Mouse (Mus musculus) right cerebral cortex, postnatal 14 days (tissue): ENCODE results near the gene Pdgfa.

Experiments
- DNase-seq: peaks from one replicate; pipeline ENCODE4 v3.0.0; 2022

The Pdgfa gene

DNA sequence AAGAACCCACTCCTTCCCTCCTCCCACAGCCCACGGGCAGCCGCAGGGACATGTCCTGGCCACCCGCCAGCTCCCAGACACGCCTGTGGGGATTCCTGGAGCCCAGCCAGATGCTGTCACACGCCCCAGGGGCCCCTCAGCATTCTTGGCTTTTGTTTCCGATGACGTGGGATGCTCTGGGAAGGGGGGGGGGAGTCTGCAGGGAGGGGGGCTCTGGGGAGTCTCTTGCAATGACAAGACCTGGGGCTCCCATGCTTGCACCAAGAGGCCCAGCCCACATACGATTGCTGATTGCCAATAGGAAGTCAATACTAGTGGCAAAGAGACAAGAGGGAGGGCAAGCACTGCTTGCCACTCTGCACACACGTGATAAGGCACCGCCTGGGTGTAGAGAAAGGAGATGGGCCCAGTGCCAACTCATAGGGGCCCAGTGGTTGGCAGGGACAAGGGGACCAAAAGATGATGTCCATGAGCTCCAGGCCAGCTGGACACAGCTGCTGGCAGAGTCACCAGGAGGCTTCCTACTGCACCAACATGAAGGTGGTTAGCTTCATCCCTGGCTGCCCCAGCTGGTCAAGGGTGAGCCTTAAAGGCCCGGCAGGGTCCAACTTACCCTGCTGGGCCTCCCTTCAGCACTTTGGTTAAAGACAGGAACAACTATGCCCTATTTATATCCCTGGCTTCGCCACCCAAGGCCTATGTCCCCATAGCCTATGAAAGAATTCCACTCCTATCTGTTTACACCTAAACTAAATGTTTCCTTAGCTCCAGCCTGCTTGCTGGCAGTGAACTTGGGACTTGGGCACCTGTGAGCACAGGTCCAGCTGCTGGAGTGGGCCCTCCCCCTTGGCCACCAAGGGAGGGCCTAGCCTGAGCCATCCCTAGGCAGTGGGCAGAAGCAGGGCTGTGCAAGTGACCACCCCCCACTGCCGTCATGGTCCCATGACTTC, 48.9 kb downstream of the Pdgfa start:
- DNase-seq, result peak; percentile 67

DNA sequence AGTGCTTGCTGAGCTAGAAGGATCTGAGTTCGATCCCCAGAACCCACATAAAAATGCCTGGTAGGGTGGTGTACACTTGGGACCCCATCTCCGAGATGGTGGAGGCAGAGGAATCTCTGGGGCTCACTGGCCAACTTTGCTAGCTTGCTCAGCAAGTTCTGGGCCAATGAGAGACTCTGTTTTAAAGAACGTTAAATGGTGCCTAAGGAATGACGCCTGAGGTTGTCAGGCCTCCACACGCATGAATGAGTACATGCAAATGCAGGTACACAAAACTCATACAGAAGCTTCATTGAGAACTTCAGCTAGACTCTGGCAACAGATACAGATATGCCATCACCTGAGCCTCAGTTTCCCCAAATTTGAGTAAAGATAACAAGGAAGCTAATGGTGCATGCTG, 49.7 kb downstream of the Pdgfa start:
- DNase-seq, result no peak

DNA sequence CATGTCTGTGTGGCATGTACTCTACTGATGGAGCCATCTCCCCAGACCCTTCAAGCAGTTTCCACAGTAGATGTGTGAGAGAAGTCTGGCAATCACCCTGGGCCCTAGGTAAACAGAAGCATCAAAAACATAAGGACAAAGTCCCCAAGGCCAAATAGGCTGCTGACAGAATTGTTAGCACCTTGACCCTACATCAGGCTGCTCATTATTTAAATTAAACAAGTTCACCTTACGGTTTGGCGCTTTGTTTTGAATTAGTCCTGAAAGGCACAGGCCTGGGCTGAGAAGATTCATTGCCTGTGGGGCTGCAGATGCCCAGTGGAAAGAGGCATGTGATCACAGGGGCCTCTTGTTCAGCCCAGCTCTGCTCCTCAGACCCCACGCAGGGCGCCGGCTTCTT, 50.2 kb downstream of the Pdgfa start:
- no peak for DNase-seq

DNA sequence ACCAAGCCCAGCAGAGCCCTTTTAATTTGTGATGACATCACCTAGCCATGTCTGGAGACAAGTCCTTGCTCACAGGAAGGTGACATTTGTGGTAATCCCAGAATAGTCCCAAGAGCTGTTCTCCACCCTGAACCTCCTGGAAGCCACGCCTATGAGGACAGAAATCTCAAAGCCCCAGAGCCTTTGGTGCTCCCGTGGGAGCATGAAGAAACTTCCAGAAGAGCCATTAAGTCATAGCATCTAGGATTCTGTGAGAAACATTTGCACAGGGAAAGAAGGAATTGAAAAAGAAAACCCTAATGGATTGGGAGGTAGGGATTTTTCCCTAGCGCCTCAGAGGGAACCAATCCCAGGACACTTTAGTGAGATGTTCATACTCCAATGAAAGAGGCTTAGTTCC, 52.2 kb downstream of the Pdgfa start:
- DNase-seq, result no peak

DNA sequence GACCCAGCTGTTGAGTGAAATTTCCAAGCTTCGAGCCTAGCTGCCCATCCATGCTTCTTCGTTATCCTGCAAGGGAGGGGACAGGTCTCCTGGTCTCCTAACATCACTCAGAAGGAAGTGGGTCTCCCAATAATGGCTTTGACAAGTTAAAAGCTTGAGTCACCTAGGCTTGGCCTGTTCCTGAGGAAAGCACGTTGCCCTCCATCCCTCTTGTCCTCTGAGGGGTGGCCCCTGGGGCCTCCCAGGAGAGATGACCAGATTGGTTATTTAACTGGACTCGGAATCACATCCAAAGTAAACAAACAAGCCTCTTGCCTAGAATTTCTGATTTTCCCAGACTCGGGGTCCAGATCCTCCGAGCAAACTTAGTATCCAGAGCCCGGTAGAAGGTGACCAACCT, 52.6 kb downstream of the Pdgfa start:
- no peak for DNase-seq

DNA sequence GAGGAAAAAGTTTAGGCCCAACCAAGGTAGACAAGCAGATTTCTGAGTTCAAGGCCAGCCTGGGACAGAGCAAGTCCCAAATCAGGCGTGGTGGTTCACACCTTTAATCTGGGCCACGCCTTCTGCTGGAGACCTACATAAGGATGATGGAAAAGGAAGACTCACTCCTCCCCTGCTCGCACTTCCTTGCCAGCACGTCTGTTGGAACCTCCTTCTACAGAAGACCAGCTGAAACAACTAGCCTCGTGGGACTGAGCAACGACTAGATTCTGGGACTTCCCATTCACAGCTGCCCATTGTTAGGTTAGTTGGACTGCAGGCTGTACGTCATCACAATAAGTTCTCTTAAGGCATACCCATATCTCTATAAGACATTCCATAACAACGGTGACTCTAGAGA, 55.3 kb downstream of the Pdgfa start:
- no peak for DNase-seq

DNA sequence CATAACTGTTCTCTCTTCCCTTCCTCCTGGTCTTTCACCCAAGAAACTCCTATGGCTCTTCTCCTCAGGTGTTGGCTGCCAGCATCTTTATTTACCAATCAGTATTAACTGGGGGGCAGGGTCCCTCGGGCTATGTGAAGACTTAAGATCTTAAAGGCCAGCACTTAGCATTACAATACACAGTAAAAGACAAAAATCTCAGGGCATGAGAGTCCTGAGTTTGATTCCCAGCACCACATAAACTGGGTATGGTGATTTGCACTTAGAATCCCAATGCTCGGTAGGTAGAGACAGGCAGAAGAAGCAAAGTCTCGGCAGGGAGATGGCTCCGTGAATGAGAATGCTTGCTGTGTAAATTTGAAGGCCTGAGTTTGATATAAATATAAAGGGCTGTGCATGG, 56.6 kb downstream of the Pdgfa start:
- no peak for DNase-seq

DNA sequence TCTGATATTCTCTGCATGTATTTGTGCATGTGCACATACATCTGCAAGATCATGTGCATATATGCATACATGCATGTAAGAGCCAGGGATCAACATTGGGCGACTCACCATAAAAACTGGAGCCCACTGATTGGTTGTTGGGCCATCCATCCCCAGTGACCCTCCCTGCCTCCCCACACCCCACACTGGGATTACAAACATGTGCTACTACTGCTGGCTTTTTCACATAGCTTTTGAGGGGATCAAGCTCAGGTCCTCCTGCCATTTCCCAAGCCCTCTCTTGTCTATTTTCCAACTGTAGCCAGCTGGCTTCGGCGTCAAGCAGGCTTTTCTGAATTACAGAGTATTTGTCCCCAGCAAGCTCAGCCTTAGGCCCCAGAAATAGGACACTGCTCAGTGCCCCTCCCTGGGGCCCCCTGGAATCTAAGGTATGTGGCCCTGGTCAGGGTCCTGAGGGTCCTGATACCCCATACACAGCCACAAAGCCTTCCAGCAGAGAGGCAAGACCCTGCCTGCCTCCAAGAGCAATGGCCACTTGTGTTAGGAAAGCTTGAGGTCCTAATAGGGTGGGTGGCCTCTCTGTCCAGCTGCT, 58.5 kb downstream of the Pdgfa start:
- no peak for DNase-seq

DNA sequence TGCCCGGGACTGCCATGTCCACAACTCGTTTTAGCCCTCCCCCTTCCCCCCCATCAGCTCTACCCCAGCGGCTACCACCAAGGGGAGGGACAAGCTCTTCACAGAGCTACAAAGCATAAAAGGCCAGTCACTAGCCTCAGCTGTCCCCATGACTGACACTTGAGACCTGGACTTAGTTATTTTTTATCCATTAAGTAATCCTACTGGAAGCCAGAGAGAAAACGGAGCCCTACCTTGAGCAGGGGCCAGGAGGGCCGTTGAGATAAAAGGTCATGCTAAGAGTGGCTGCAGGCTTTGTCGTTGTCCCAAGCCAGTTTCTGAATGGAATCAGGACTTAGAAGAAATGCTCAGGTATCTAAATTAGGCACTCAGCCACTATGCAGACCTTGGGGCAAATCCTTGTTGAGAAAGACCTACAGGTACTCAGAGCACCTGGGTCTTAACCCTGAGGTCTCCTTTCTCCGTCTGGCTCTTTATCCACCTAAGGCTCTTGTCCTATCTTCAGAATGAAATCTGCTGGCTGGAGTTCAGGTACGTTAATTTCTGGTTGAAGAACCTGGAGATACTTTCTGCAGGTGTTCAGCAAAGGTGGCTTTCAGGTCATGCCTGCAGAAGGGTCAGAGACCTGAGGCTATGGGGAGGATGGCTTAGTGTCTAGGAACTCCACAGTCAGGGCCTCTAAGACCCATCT, 60.6 kb downstream of the Pdgfa start:
- no peak for DNase-seq

DNA sequence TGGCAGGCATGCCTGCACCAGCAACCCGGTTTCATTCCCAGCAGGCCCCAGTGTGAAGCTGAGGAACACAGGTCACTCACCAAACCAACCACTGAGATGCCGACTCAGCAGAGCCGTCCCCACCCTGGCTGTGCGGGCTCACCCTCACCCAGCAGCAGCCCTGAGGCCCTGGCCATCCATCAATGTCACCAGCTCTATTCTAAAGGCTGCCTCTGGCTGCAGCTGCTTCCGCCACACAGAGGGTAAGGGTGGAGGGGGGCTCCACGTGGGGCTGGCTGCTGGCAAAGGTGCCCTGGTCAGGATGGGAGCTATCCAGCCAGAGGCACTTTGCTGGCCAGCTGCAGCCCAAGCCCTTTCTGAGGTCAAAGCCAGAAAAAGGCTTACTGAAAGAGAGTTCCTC, 62.6 kb downstream of the Pdgfa start:
- DNase-seq, result no peak

DNA sequence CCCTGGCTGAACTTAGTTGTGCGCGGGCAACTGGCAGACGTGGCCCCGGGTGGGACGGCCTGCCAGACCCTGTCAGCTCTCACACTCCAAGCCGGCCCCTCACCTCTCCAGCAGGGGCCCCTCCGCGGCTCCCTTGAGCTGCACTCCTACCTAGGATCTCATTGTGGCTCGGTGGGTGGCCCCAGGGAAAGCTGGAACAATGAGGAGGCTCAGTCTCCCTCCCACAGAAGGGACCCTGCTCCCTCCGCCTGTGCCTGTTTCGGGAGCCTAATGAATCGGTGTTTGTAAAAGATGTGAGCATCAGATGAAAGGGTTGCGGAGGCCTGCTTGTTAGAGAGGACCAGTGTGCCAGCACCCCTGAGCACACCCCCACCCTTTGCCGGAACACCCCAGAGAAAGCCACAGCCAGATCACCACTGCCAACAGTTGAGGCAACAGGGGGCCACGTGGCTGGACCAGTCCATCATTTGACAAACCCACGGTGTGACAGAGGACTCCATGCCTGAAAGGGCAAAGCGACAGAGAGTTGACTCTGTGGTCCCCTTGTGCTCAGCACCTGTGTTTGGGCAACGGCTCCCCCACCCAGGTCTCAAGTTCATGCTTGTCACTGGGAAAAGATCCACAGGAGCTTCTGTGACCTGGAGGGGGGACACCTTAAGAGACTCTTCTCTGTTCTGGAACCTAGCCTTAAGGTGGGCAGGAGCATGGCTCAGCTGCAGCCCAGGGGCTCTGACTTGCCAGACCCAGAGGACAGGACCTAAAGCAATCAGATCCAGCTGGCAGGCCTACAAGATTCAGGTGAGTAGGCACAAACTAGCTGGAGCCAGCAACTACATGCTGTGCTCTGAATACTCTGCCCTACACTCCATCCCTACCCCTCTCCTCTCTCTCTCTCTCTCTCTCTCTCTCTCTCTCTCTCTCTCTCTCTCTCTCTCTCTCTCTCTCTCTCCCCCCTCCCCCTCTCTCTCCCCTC, 64.4 kb downstream of the Pdgfa start:
- DNase-seq, result no peak

DNA sequence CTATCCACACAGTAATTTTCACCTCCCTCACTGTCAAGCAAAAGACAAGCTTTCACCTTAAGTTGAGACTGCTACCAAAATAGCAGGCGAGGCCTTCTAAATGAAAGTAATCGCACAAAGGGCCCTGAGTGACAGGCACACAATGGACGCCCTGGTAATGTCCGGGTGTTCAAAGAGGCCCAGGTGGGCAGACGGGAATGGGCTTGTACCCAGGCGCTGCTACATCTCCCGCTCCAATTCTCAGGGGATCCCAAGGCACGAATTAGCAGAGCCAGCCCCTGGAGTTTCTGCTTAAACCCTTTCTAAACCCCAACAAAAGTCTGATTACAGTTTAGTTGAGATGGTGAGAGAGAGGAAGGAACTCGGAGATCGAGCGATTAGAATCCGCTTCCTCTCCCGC, 65.3 kb downstream of the Pdgfa start:
- DNase-seq, result no peak

DNA sequence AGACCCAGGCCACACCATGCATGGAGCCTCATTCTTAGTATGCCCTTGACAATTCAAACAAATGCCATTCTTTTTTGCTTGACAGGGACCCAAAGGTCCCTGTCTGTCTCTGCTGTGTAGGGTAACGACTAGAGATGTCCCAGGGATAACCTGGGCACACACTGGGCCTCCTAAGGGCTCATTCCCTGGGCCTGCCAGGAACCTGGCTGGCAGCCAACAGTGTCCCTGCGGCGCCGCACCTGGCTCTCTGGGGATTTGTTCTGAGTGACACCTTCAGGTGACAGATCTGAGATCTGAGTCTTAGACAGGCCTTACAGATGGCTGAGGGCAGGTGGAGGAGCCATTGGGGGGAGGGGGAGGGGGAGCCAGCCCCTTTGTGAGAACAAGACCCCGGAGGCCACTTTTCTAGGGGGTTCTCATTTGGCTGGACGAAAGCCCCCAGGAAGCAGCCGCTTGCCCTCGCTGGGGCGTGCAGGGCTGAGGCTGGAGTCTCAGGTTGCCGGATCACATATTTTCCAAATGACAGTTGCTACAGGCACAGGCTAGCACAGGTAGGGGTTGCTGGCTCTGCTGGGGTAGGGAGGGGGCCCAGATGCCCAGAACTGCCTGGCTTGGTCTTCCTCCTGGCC, 67.2 kb downstream of the Pdgfa start:
- DNase-seq, result no peak
